Mouse (Mus musculus): ENCODE measurements around the gene Zfp354c. TPM values are rescaled to one million over a fixed set of nuclear protein-coding genes. Genes with fewer than 3 reads are reported as not detected.

Zfp354c gene
- polyA plus RNA-seq, 1 experiment from 2014 or later, result 21.0 TPM

DNA sequence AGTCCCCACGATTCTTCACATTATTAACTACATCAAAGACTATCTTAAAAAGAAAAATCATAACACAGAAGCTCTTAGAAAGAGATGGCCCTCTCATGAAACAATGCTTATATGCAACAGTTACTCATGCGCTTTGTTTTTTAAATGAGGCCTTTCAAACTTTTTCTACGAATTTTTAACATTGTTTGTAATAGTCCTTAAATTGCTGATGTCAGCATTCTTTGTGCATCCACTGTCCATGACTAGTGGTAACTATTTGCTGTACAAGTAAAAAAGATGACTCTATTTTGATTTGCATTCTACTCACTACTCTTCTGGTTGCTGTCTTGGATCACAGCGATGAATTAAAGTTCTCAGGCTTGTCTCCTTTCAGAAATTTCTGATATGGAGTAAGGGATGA is 13.3 kb downstream of the Zfp354c start:
- H3K27me3 ChIP-seq (replicated peaks), result no peaks in the 10 kb centered on the region
- H3K4me1 ChIP-seq (replicated peaks), result no peaks in the 10 kb centered on the region
- ATAC-seq (ENCODE audit: insufficient number of reproducible peaks, low FRiP score), result no peak
- WGBS, result 93% methylated on average over 4 of the region's 4 CpGs
- H3K9ac ChIP-seq, result no peak overlapping the region
- peaks cover 33% of the 10 kb centered on the region for H3K9me3 ChIP-seq (replicated peaks)
- H3K36me3 ChIP-seq, result peaks cover 85% of the 10 kb centered on the region
- H3K4me2 ChIP-seq, result no peak overlapping the region
- no peak overlapping the region for H3K27ac ChIP-seq (ENCODE audit: poor library complexity, severe bottlenecking)
- no peak overlapping the region for H3K4me3 ChIP-seq

GRCm38 (mm10) chr11:50798836-50799235 is 28.7 kb downstream of the Zfp354c start:
- H3K4me3 ChIP-seq, result no peak overlapping the region
- H3K36me3 ChIP-seq, result no peaks in the 10 kb centered on the region
- no peak overlapping the region for H3K4me2 ChIP-seq
- H3K27ac ChIP-seq (ENCODE audit: poor library complexity, severe bottlenecking), result no peak overlapping the region
- no peaks in the 10 kb centered on the region for H3K9me3 ChIP-seq (replicated peaks)
- no peaks in the 10 kb centered on the region for H3K27me3 ChIP-seq (replicated peaks)
- no peak for ATAC-seq (ENCODE audit: insufficient number of reproducible peaks, low FRiP score)
- H3K4me1 ChIP-seq (replicated peaks), result no peaks in the 10 kb centered on the region
- H3K9ac ChIP-seq, result no peak overlapping the region

- Histone ChIP-seq H3K9me3 (replicated peaks) (no peaks in the 10 kb centered on the region), H3K4me2 (no peak overlapping the region)
These were observed 29.9 kb downstream of the Zfp354c start for GRCm38 (mm10) chr11:50797674-50798073.

DNA sequence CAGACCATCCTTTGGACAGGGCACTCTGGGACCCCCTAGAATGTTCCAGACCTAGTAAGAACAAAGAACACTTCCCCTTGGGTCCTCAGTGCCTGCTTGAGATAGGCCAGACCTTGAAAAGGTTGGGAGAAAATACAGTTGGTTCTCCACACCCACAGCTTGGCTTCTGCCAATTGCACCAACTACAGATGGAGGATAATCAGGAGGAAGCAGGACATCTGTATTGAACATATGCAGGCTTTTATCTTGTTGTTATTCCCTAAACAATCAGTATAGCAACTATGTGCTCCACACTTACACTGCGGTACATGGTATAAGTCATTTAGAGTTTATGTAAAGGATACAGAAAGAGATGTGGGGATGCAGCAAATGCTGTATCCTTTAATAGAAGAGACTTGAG is 56.5 kb downstream of the Zfp354c start:
- Histone ChIP-seq H3K36me3 (no peaks in the 10 kb centered on the region), H3K9ac (no peak overlapping the region), H3K27me3 (replicated peaks) (no peaks in the 10 kb centered on the region), H3K9me3 (replicated peaks) (peaks cover 1% of the 10 kb centered on the region; the same call in 1 of the 2 replicates), H3K27ac (ENCODE audit: poor library complexity, severe bottlenecking) (no peak overlapping the region), H3K4me3 (no peak overlapping the region), H3K4me1 (replicated peaks) (peaks cover 5% of the 10 kb centered on the region; the same call in 1 of the 2 replicates), H3K4me2 (no peak overlapping the region)
- no peak for ATAC-seq (ENCODE audit: insufficient number of reproducible peaks, low FRiP score)
- WGBS, result 84% methylated on average over 1 of the region's 1 CpGs

More at GRCm38 (mm10) chr11:50797674-50798073, 29.9 kb downstream of the Zfp354c start:
- Histone ChIP-seq H3K36me3 (no peaks in the 10 kb centered on the region), H3K27me3 (replicated peaks) (no peaks in the 10 kb centered on the region), H3K4me3 (no peak overlapping the region), H3K9ac (no peak overlapping the region), H3K4me1 (replicated peaks) (no peaks in the 10 kb centered on the region), H3K27ac (ENCODE audit: poor library complexity, severe bottlenecking) (no peak overlapping the region)
- ATAC-seq (ENCODE audit: insufficient number of reproducible peaks, low FRiP score), result no peak
- WGBS, result 78% methylated on average over 11 of the region's 11 CpGs

DNA sequence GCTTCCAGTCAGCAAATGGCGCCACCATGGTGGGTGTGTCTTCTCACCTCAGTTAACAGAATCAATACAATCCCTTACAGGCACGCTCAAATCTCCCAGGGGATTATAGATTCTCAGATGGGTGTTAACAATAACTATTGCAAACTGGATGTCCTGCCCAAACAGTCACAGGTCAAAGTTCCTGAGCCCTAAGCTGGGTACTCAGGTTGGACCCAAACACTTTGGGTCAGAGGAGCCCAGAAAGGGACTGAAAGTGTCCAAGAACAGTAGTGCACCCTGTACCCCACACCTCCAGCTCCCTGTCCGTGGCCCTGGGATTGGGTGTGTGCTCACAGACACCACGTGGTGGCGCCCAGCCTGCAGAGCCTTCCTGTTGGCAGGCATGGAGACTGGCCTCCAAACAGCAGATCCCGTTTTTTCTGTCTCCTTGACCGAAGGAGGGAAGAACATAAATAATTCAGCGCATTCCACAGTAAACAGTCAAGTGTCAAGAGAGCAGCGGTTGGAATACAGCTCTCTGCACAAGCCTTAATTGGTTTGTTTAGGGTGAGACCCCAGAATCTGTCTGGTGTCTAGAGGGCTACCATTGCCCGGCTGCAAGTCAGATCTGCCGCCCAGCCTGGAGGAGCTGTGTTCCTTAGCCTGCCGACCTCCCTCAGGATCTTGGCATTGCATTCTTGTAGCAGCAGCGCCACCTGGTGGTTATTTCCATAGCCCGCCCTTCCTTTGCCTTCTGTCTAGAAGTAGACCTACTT is 58.4 kb downstream of the Zfp354c start:
- peak overlapping the region; percentile 52; the same call in 1 of the 2 replicates for H3K9ac ChIP-seq
- no peaks in the 10 kb centered on the region for H3K27me3 ChIP-seq (replicated peaks)
- WGBS, result 14% methylated on average over 14 of the region's 14 CpGs
- H3K4me2 ChIP-seq, result peak overlapping the region; percentile 63
- ATAC-seq (ENCODE audit: insufficient number of reproducible peaks, low FRiP score), result peak; percentile 54
- H3K4me3 ChIP-seq, result peak overlapping the region; percentile 25
- no peak overlapping the region for H3K27ac ChIP-seq (ENCODE audit: poor library complexity, severe bottlenecking)
- H3K4me1 ChIP-seq (replicated peaks), result peaks cover 17% of the 10 kb centered on the region; the same call in 1 of the 2 replicates
- H3K36me3 ChIP-seq, result no peaks in the 10 kb centered on the region
- no peaks in the 10 kb centered on the region for H3K9me3 ChIP-seq (replicated peaks)

DNA sequence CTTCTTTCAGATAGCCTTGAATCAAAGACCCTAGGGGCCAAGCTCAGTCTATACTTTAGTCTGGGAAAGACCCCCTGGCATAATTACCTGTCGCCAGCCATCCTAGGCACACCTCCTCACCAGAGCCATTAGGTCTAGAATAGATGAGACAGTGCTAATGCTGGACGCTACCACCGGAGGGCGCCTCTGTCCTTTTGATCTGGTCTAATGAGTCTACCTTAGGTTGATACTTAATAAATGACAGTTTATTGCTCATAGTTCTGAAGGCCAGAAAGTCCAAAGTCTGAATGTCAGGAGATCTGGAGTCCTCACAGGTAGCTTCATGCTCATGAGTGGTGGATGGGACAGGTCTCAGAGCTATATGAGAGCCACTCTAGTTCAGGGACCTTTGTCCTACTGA is 60.5 kb downstream of the Zfp354c start:
- Histone ChIP-seq H3K27ac (ENCODE audit: poor library complexity, severe bottlenecking) (no peak overlapping the region), H3K9ac (no peak overlapping the region), H3K4me3 (no peak overlapping the region), H3K36me3 (no peaks in the 10 kb centered on the region), H3K9me3 (replicated peaks) (peaks cover 4% of the 10 kb centered on the region; the same call in 1 of the 2 replicates), H3K27me3 (replicated peaks) (no peaks in the 10 kb centered on the region), H3K4me1 (replicated peaks) (peaks cover 17% of the 10 kb centered on the region; the same call in 1 of the 2 replicates), H3K4me2 (no peak overlapping the region)
- 25% methylated on average over 4 of the region's 4 CpGs for WGBS
- no peak for ATAC-seq (ENCODE audit: insufficient number of reproducible peaks, low FRiP score)

- Histone ChIP-seq H3K27ac (ENCODE audit: poor library complexity, severe bottlenecking) (no peak overlapping the region), H3K4me2 (no peak overlapping the region), H3K4me3 (no peak overlapping the region), H3K4me1 (replicated peaks) (peaks cover 17% of the 10 kb centered on the region; the same call in 1 of the 2 replicates), H3K27me3 (replicated peaks) (no peaks in the 10 kb centered on the region), H3K9ac (no peak overlapping the region), H3K9me3 (replicated peaks) (peaks cover 4% of the 10 kb centered on the region; the same call in 1 of the 2 replicates), H3K36me3 (no peaks in the 10 kb centered on the region)
- 84% methylated on average over 7 of the region's 7 CpGs for WGBS
- ATAC-seq (ENCODE audit: insufficient number of reproducible peaks, low FRiP score), result no peak
These were observed 61.1 kb downstream of the Zfp354c start for GRCm38 (mm10) chr11:50766461-50766860.

Other genes with a start within 250 kb of the Zfp354c start
- gene Adamts2, start 225.6 kb downstream of the Zfp354c start, polyA plus RNA-seq (2016; fragmentation: Nextera tagmentation; extraction: Ambion mirVana), result 7.4 and 7.5 TPM in 2 replicates
- 0.30 and 0.47 TPM in 2 replicates for gene Zfp879, start 13.8 kb upstream of the Zfp354c start, polyA plus RNA-seq (2016; fragmentation: Nextera tagmentation; extraction: Ambion mirVana)
- 0.10 TPM in 1 of 2 replicates, not detected in the other for gene Grm6, start 23.0 kb upstream of the Zfp354c start, polyA plus RNA-seq (2016; fragmentation: Nextera tagmentation; extraction: Ambion mirVana)
- gene Zfp454, start 59.9 kb upstream of the Zfp354c start, polyA plus RNA-seq (2016; fragmentation: Nextera tagmentation; extraction: Ambion mirVana), result 2.8 and 2.9 TPM in 2 replicates
- 6.7 and 8.1 TPM in 2 replicates for gene Zfp2, start 88.4 kb upstream of the Zfp354c start, polyA plus RNA-seq (2016; fragmentation: Nextera tagmentation; extraction: Ambion mirVana)
- gene Zfp354b, start 103.9 kb upstream of the Zfp354c start, polyA plus RNA-seq (2016; fragmentation: Nextera tagmentation; extraction: Ambion mirVana), result 0.60 and 1.1 TPM in 2 replicates
- gene 4933414I15Rik, start 116.0 kb upstream of the Zfp354c start, polyA plus RNA-seq (2016; fragmentation: Nextera tagmentation; extraction: Ambion mirVana), result not detected in 2 replicates
- gene Prop1, start 126.0 kb upstream of the Zfp354c start, polyA plus RNA-seq (2016; fragmentation: Nextera tagmentation; extraction: Ambion mirVana), result not detected in 2 replicates
- gene Olfr1378, start 138.8 kb upstream of the Zfp354c start, polyA plus RNA-seq (2016; fragmentation: Nextera tagmentation; extraction: Ambion mirVana), result not detected in 2 replicates
- not detected in 2 replicates for gene Olfr1377, start 154.2 kb upstream of the Zfp354c start, polyA plus RNA-seq (2016; fragmentation: Nextera tagmentation; extraction: Ambion mirVana)
- not detected in 2 replicates for gene Olfr51, start 175.9 kb upstream of the Zfp354c start, polyA plus RNA-seq (2016; fragmentation: Nextera tagmentation; extraction: Ambion mirVana)
- not detected in 2 replicates for gene Olfr54, start 186.5 kb upstream of the Zfp354c start, polyA plus RNA-seq (2016; fragmentation: Nextera tagmentation; extraction: Ambion mirVana)
- gene Olfr1375, start 220.4 kb upstream of the Zfp354c start, polyA plus RNA-seq (2016; fragmentation: Nextera tagmentation; extraction: Ambion mirVana), result not detected in 2 replicates
- gene Zfp354a, start 231.5 kb upstream of the Zfp354c start, polyA plus RNA-seq (2016; fragmentation: Nextera tagmentation; extraction: Ambion mirVana), result 5.4 and 6.4 TPM in 2 replicates